Mouse (Mus musculus) C2C12 (cell line): ENCODE results near the gene Mfn1. TPM values are rescaled to one million over a fixed set of nuclear protein-coding genes. Genes with fewer than 3 reads are reported as not detected.

ENCODE experiments used
- H3K27me3 ChIP-seq: one replicate; pipeline ENCODE4 v1.6.1; 2011; ENCODE audit not compliant: control insufficient read depth, insufficient read depth, insufficient read length
- H3K36me3 ChIP-seq: one replicate; pipeline ENCODE4 v1.6.1; 2011; ENCODE audit not compliant: control insufficient read depth, insufficient read depth
- H3K4me3 ChIP-seq: one replicate; pipeline ENCODE4 v1.5.1; 2011; ENCODE audit warnings: mild to moderate bottlenecking, control low read depth; ENCODE audit not compliant: poor library complexity, insufficient read depth, severe bottlenecking
- H3K79me2 ChIP-seq: one replicate; pipeline ENCODE4 v1.6.1; 2011; ENCODE audit not compliant: control insufficient read depth, insufficient read depth
- H3K79me3 ChIP-seq: one replicate; pipeline ENCODE4 v1.6.1; 2011; ENCODE audit warnings: low read depth, control low read depth
- H3ac ChIP-seq: one replicate; pipeline ENCODE3; 2011; ENCODE audit warnings: low read depth; ENCODE audit not compliant: control insufficient read depth, insufficient read length
- CEBPB ChIP-seq: IDR thresholded peaks from one replicate; pipeline ENCODE4 v1.6.1; 2011; ENCODE audit warnings: low read depth, mild to moderate bottlenecking, control low read depth, moderate library complexity
- CTCF ChIP-seq: IDR thresholded peaks from one replicate; pipeline ENCODE4 v1.5.1; 2011; ENCODE audit not compliant: control insufficient read depth, insufficient read depth, insufficient read length
- FOSL1 ChIP-seq: IDR thresholded peaks from one replicate; pipeline ENCODE4 v1.8.0; 2011; ENCODE audit warnings: mild to moderate bottlenecking, low read length; ENCODE audit not compliant: poor library complexity, insufficient read depth, severe bottlenecking
- MAX ChIP-seq: IDR thresholded peaks from one replicate; pipeline ENCODE4 v1.6.1; 2011; ENCODE audit warnings: mild to moderate bottlenecking, control low read depth
- MYOD1 ChIP-seq: IDR thresholded peaks from one replicate; pipeline ENCODE4 v1.6.1; 2011; ENCODE audit warnings: low read depth; ENCODE audit not compliant: control insufficient read depth, insufficient read length
- MYOG ChIP-seq: IDR thresholded peaks from one replicate; pipeline ENCODE4 v1.6.1; 2011; ENCODE audit not compliant: control insufficient read depth, insufficient read length; ENCODE audit errors: extremely low read depth
- USF1 ChIP-seq: IDR thresholded peaks from one replicate; pipeline ENCODE4 v1.6.1; 2011; ENCODE audit warnings: low read depth, mild to moderate bottlenecking, control low read depth, moderate library complexity
- polyA plus RNA-seq: library from polyadenylated mRNA; unstranded; fragments of >200 nt; fragmentation: generic; extraction: Trizol; gene quantifications from one replicate; pipeline ENCODE4 v1.2.1, GENCODE M21; 2012; ENCODE audit warnings: missing spikeins

Gene Mfn1
- polyA plus RNA-seq, 1 experiment = 10.1 TPM

DNA sequence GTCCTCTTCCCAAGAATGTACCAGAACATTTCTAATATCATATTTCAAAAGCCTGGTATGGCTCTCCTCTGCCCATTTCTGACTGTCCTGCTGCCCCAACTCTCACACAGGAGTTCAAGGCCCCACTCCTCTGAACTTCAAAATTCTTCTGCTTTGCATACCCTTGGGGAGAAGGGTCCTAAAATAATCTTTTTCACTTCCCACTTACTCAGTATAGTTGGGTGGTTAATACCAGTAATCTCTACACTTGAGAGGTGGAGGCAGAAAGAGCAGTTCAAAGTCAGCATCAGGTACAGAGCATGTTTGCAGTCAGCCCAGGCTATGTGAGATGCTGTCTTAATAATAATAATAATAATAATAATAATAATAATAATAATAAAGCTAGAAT is 38.3 kb upstream of the Mfn1 start:
- no peak for TF ChIP-seq CTCF
- no peak for TF ChIP-seq USF1
- no peak for TF ChIP-seq MYOG
- no peak for TF ChIP-seq FOSL1
- no peak for TF ChIP-seq MAX
- no peak for TF ChIP-seq CEBPB
- no peak for TF ChIP-seq MYOD1

DNA sequence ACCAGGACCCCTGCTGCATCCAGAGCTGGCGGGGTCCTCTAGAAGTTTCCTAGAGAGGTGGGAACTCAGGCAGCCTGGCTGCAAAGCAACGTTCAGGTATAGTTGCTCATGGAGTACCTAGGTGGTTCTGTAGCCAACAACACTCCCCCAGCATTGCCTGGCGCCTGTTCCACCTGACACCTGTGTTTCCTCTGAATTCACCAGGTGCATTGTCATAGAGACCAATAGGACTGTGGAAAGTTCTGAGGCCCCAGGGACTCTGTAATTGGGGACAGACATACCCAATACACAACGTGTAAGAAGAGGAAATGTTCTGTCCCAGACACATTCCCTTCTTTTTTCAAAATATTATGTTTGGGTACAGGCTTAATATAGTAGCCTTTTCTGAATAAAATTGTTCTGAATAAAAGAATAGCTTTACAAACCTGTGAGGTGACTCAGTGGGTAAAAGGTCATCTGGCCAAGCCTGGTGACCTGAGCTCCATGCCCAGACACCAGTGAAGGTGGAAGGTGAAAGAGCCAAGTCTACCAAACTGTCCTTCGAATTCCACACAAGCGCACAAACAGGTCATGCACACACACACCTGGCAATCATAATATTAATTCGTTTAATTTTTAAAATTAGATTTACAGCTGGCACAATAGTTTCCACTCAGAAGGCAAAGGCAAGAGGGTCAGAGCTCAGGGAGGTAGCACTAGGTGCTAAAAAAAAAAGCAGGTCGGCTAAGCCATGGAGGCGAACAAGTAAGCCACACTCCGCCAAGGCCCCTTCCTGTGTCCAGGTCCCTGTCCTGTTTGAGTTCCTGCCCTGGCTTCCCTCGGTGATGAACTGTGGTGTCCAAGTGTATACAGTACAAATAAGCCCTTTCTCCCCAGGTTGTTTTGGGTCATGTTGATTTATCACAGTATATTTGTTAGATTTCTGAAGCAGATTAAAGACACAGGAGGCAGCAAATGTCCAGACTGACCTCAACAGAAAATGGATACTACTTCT is 36.9 kb upstream of the Mfn1 start, which contains the start of gene Kcnmb3:
TSS of gene Kcnmb3 (minus strand) at position 135 of the 994 bp plus-strand sequence.
- H3ac ChIP-seq = no peak within 1 kb of the TSS
- no peak for TF ChIP-seq CEBPB
- TF ChIP-seq USF1 = no peak
- no peak for TF ChIP-seq MYOD1
- TF ChIP-seq MAX = no peak
- no peak for TF ChIP-seq MYOG

More for the DNA sequence above, 38.3 kb upstream of the Mfn1 start:
- H3K36me3 ChIP-seq = no peaks in the 10 kb centered on the region
- no peak overlapping the region for H3K4me3 ChIP-seq
- no peaks in the 10 kb centered on the region for H3K79me3 ChIP-seq
- no peaks in the 10 kb centered on the region for H3K27me3 ChIP-seq
- no peak overlapping the region for H3ac ChIP-seq
- no peaks in the 10 kb centered on the region for H3K79me2 ChIP-seq

DNA sequence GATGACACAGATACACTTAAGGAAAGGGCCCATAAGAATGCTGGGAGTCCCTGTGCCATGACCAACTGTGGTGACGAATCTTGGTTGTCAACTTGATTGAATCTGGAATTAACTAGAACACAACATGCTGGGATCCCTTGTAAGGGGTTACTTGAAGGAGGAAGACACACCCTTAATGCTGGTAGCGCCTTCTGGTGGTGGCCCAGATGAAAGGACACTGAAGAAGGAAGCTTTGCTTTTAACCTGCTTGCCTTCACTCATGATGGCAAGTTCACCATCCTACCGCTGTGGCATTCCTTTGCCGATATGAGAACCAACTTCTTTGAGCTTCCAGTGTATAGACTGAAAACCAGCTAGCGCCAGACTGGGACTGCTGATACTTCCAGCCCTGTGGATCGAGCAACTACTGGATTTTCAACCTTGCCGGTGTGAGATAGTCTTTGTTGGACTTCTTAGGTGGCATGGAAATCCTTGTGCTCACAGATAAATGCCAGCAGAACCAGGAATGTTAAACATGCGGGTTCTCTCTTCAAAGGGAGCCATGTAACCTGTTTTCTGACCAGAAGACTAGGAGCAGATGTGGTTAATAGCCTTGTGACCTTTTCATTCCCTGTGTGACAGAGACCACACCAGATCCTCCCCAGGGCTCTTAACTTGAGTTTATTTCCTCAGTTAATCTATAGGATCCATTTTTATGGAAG is 34.7 kb upstream of the Mfn1 start:
- Histone ChIP-seq H3K36me3 (no peaks in the 10 kb centered on the region), H3ac (no peak overlapping the region)
- TF ChIP-seq MAX (no peak), CEBPB (no peak), FOSL1 (no peak), MYOG (no peak), CTCF (no peak), USF1 (no peak), MYOD1 (no peak)

More for the DNA sequence above, 36.9 kb upstream of the Mfn1 start, which contains the start of gene Kcnmb3:
- Histone ChIP-seq H3K4me3 (no peak within 1 kb of the TSS), H3K36me3 (no peaks in the 10 kb centered on the region), H3K79me2 (no peaks in the 10 kb centered on the region), H3K27me3 (no peaks in the 10 kb centered on the region), H3K79me3 (no peaks in the 10 kb centered on the region)

DNA sequence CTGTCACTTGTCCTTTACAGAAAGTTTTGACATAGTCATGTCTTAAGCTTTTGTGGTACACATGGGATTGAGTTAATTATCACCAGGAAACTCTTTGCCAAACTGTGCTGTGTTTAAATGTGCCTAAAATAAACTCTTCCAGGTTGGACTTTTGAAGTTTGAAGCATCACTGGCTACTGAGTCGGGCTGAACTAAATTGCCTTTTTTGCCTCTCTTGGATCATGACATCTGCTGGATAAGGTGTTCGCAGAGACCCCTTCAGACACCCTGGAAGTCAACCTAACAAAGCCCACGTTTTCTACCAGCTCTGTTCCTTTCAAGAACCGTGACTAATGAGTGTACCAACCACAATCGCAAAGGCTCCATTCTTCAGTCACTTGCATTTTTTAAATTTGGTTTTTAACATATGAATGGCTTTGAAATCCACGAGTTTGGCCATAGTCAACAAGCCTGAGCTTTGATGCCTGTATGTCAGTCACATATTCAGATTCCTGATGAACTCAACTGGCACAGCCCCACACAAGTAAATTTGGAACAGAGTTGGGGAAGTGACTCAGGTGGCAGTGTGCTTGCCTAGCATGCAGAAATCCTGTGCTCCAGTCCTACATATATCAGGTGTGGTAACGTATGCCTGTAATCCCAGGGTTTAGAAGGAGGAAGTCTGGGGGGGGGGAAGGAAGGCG is 34.0 kb upstream of the Mfn1 start:
- Histone ChIP-seq H3K36me3 (no peaks in the 10 kb centered on the region), H3K4me3 (no peak overlapping the region), H3ac (no peak overlapping the region), H3K79me3 (no peaks in the 10 kb centered on the region), H3K79me2 (no peaks in the 10 kb centered on the region), H3K27me3 (no peaks in the 10 kb centered on the region)
- no peak for TF ChIP-seq MAX
- TF ChIP-seq CTCF = no peak
- no peak for TF ChIP-seq USF1
- no peak for TF ChIP-seq FOSL1
- TF ChIP-seq MYOG = no peak
- TF ChIP-seq CEBPB = no peak
- no peak for TF ChIP-seq MYOD1

More for the DNA sequence above, 34.7 kb upstream of the Mfn1 start:
- H3K79me2 ChIP-seq = no peaks in the 10 kb centered on the region
- no peaks in the 10 kb centered on the region for H3K79me3 ChIP-seq
- H3K27me3 ChIP-seq = no peaks in the 10 kb centered on the region
- H3K4me3 ChIP-seq = no peak overlapping the region

DNA sequence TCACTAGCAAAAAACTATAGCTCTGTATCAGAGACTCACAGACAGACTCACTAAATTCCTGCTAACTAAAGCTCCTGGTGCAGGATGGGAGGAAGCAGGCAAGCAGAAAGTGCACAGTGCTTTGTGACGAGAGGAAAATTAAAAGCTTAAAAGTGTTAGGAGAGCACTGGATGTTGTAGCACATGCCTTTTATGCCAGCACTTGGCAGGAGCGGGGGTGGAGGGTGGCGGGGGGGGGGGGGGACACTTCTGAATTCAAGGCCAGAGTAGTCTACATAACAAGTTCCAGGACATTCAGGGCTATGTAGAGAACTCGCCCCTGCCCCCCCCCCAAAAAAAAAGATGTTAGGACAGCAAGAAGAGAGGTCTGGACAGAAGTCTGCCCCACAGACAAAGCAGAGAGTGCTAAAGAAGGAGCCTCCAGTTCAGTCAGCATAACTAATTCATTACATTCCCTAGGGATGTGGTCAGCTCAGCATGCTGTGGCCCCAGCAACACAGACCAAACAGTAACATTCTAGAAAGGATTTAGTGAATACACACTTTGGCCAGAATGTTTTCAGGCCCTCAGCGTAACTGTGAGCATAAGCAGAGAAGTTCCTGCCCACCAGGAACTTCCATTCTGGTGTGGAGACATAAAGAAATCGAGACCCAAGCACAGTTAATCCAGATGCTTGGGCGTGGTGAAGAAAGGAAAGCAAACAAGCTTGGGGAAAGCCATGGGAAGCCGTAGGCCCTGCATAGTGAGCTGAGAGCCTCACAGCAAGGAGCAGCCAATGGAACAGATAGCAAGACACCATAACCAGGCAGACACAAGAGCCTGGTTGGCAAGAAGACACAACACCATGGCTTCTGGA is 33.2 kb upstream of the Mfn1 start:
- H3K79me3 ChIP-seq = no peaks in the 10 kb centered on the region
- H3K36me3 ChIP-seq = no peaks in the 10 kb centered on the region
- no peak overlapping the region for H3K4me3 ChIP-seq
- no peaks in the 10 kb centered on the region for H3K27me3 ChIP-seq
- H3ac ChIP-seq = no peak overlapping the region
- TF ChIP-seq FOSL1 (no peak), CTCF (no peak), USF1 (no peak), MYOD1 (no peak), CEBPB (no peak), MAX (no peak), MYOG (no peak)
- H3K79me2 ChIP-seq = no peaks in the 10 kb centered on the region
